Mouse (Mus musculus) MEL (cell line): ENCODE results near the gene Gm20388.

ENCODE experiments used
- CTCF ChIP-seq, 3 experiments: IDR thresholded peaks in 2 of 3; conservative IDR thresholded peaks in 1 of 3; 2 replicates each; pipeline ENCODE4 v1.5.1; 2011 to 2012; ENCODE audit warnings: low read length in 3 of 3, low read depth in 2 of 3, mild to moderate bottlenecking in 2 of 3, improper control_type of control experiment in 1 of 3, inconsistent platforms in 1 of 3, mixed read lengths in 1 of 3, moderate library complexity in 1 of 3; ENCODE audit not compliant: control insufficient read depth in 1 of 3, insufficient read depth in 1 of 3, poor library complexity in 1 of 3, severe bottlenecking in 1 of 3
- GATA1 ChIP-seq: IDR thresholded peaks from 2 replicates; pipeline ENCODE4 v1.6.1; 2011; ENCODE audit warnings: low read depth, low read length, improper control_type of control experiment
- POLR2A ChIP-seq, 2 experiments: IDR thresholded peaks; 2 replicates each; pipeline ENCODE4 v1.6.1; 2011 to 2012; ENCODE audit warnings: low read length in 2 of 2, mild to moderate bottlenecking in 2 of 2, control low read depth in 1 of 2, improper control_type of control experiment in 1 of 2, low read depth in 1 of 2, moderate library complexity in 1 of 2; ENCODE audit not compliant: control insufficient read depth in 1 of 2, insufficient read depth in 1 of 2, poor library complexity in 1 of 2
- SMC3 ChIP-seq: IDR thresholded peaks from 2 replicates; pipeline ENCODE4 v1.6.1; 2011; ENCODE audit warnings: low read depth, low read length, improper control_type of control experiment
- TCF12 ChIP-seq: IDR thresholded peaks from 2 replicates; pipeline ENCODE4 v1.6.1; 2014; ENCODE audit warnings: low read depth, mild to moderate bottlenecking, inconsistent platforms, low read length, improper control_type of control experiment, moderate library complexity
- USF2 ChIP-seq, 2 experiments: IDR thresholded peaks; 2 replicates each; pipeline ENCODE4 v1.6.1; 2011 to 2012; ENCODE audit warnings: improper control_type of control experiment in 2 of 2, low read length in 2 of 2, borderline replicate concordance in 1 of 2, inconsistent platforms in 1 of 2, low read depth in 1 of 2, mild to moderate bottlenecking in 1 of 2; ENCODE audit not compliant: insufficient read depth in 1 of 2
- ZMIZ1 ChIP-seq: IDR thresholded peaks from 2 replicates; pipeline ENCODE4 v1.6.1; 2012; ENCODE audit warnings: low read depth, mild to moderate bottlenecking, inconsistent platforms, low read length, improper control_type of control experiment, moderate library complexity
- ZNF384 ChIP-seq: IDR thresholded peaks from 2 replicates; pipeline ENCODE4 v1.6.1; 2012; ENCODE audit warnings: low read depth, mild to moderate bottlenecking, inconsistent platforms, low read length, improper control_type of control experiment

- TF ChIP-seq USF2 (IDR thresholded peaks at IDR 0.05; ENCODE audit: borderline replicate concordance in 1 of 2, insufficient read depth in 1 of 2, low read depth in 1 of 2, low read length in 2 of 2) = no peak
- TF ChIP-seq POLR2A (IDR thresholded peaks at IDR 0.05; ENCODE audit: control insufficient read depth in 1 of 2, insufficient read depth in 1 of 2, low read depth in 1 of 2, low read length in 2 of 2, poor library complexity in 1 of 2) = no peak
- TF ChIP-seq ZMIZ1 = no peak
- no peak for TF ChIP-seq ZNF384
- no peak for TF ChIP-seq CTCF (IDR thresholded peaks at IDR 0.05 in 2 of 3, conservative IDR thresholded peaks at IDR 0.05 in 1 of 3; ENCODE audit: control insufficient read depth in 1 of 3, insufficient read depth in 1 of 3, low read depth in 2 of 3, low read length in 3 of 3, poor library complexity in 1 of 3, severe bottlenecking in 1 of 3)
- TF ChIP-seq SMC3 = no peak
- TF ChIP-seq TCF12 = no peak
- TF ChIP-seq GATA1 = no peak
These were observed 4331.6 kb downstream of the Gm20388 start for GRCm38 (mm10) chr8:124242208-124242607.
